23 mouse cellular contexts compared by ENCODE assay signal in genomic region chr9:116388025-116388424, GRCm38 (mm10).
"Had no signal": no experiment of that assay in that cellular context is flagged by ENCODE, and none has a peak within 500 bp of the region (broad histone marks: within the 10 kb centered on the region; RNA-seq: fewer than 3 reads in every experiment).

No protein-coding gene starts in this region.

- H3K9me3 ChIP-seq: heart, embryonic 13.5 days; heart, embryonic 15.5 days; hindbrain, embryonic 13.5 days; hindbrain, embryonic 15.5 days; kidney, embryonic 15.5 days; limb, embryonic 12.5 days had no signal

- ATAC-seq: hindbrain, postnatal 0 days had no signal

- H3K36me3 ChIP-seq: heart, embryonic 13.5 days; heart, embryonic 15.5 days; hindbrain, embryonic 13.5 days; hindbrain, embryonic 15.5 days; kidney, embryonic 15.5 days; limb, embryonic 12.5 days had no signal

- H3K4me2 ChIP-seq: heart, embryonic 11.5 days; heart, embryonic 13.5 days; heart, embryonic 15.5 days; hindbrain, embryonic 13.5 days; hindbrain, embryonic 15.5 days; kidney, embryonic 15.5 days; limb, embryonic 12.5 days had no signal

- H3K27me3 ChIP-seq: heart, embryonic 13.5 days; heart, embryonic 15.5 days; hindbrain, embryonic 13.5 days; hindbrain, embryonic 15.5 days; kidney, embryonic 15.5 days; limb, embryonic 12.5 days had no signal

- H3K4me3 ChIP-seq: heart, adult 2 months; heart, embryonic 13.5 days; heart, embryonic 15.5 days; hindbrain, embryonic 13.5 days; hindbrain, embryonic 15.5 days; kidney, embryonic 15.5 days; limb, embryonic 12.5 days had no signal

- H3K27ac ChIP-seq: heart, adult 2 months; heart, embryonic 13.5 days; heart, embryonic 15.5 days; hindbrain, embryonic 13.5 days; hindbrain, embryonic 15.5 days; hindbrain, postnatal 0 days; kidney, embryonic 15.5 days; kidney, postnatal 0 days; limb, embryonic 12.5 days had no signal

- DNase-seq: gastrocnemius, postnatal 14 days; gastrocnemius, postnatal 36 days; heart, adult 11 months; heart, adult 2 months; heart, postnatal 14 days; heart, postnatal 36 days; kidney, adult 11 months; kidney, adult 2 months; kidney, adult 9 months; kidney, postnatal 14 days; kidney, postnatal 36 days; layer of hippocampus, adult 9-11 months; layer of hippocampus, postnatal 36 days; left cerebral cortex, postnatal 4 days had no signal

- H3K9ac ChIP-seq: heart, embryonic 13.5 days; heart, embryonic 15.5 days; hindbrain, embryonic 13.5 days; hindbrain, embryonic 15.5 days; kidney, embryonic 15.5 days; limb, embryonic 12.5 days had no signal
